Mouse (Mus musculus) retina, postnatal 7 days (tissue): ENCODE measurements around the gene Gnat1.

Experiments used
- DNase-seq: peaks from one replicate; pipeline ENCODE4 v3.0.0-alpha.2; 2012; ENCODE audit warnings: low read depth, low spot score

Gnat1 gene

GRCm38 (mm10) chr9:107675671-107676301 lies 3.7 kb downstream of the Gnat1 start:
- peak; percentile 65 for DNase-seq

- DNase-seq, result no peak
These were observed 4.7 kb downstream of the Gnat1 start for GRCm38 (mm10) chr9:107674609-107675429.

- DNase-seq, result no peak
These were observed 9.3 kb downstream of the Gnat1 start for GRCm38 (mm10) chr9:107670259-107670658.

GRCm38 (mm10) chr9:107669480-107669945 lies 10.0 kb downstream of the Gnat1 start, which contains the start of gene Slc38a3:
Gene Slc38a3, minus strand, starts transcription at chr9:107669530.
- DNase-seq, result no peak

GRCm38 (mm10) chr9:107668916-107669315 lies 10.6 kb downstream of the Gnat1 start:
- no peak for DNase-seq

GRCm38 (mm10) chr9:107668011-107668410 lies 11.5 kb downstream of the Gnat1 start:
- DNase-seq, result no peak

GRCm38 (mm10) chr9:107667219-107667618 lies 12.3 kb downstream of the Gnat1 start:
- no peak for DNase-seq

- DNase-seq, result no peak
These were observed 12.7 kb downstream of the Gnat1 start for GRCm38 (mm10) chr9:107666751-107667205.

GRCm38 (mm10) chr9:107665308-107665707 lies 14.2 kb downstream of the Gnat1 start:
- DNase-seq, result no peak

- DNase-seq, result no peak
These were observed 16.0 kb downstream of the Gnat1 start for GRCm38 (mm10) chr9:107663525-107663924.

- no peak for DNase-seq
These were observed 17.2 kb downstream of the Gnat1 start for GRCm38 (mm10) chr9:107662342-107662741.

GRCm38 (mm10) chr9:107660777-107661176 lies 18.7 kb downstream of the Gnat1 start:
- no peak for DNase-seq

- DNase-seq, result no peak
These were observed 19.6 kb downstream of the Gnat1 start for GRCm38 (mm10) chr9:107659961-107660360.

GRCm38 (mm10) chr9:107659551-107659950 lies 20.0 kb downstream of the Gnat1 start:
- DNase-seq, result no peak

- DNase-seq, result no peak
These were observed 21.4 kb downstream of the Gnat1 start for GRCm38 (mm10) chr9:107658096-107658495.

- no peak for DNase-seq
These were observed 22.4 kb downstream of the Gnat1 start for GRCm38 (mm10) chr9:107657144-107657543.

- no peak for DNase-seq
These were observed 24.9 kb downstream of the Gnat1 start for GRCm38 (mm10) chr9:107654585-107654984.

- DNase-seq, result no peak
These were observed 26.0 kb downstream of the Gnat1 start for GRCm38 (mm10) chr9:107653474-107653873.

GRCm38 (mm10) chr9:107650708-107651481 lies 28.6 kb downstream of the Gnat1 start:
- no peak for DNase-seq

- DNase-seq, result no peak
These were observed 29.3 kb downstream of the Gnat1 start for GRCm38 (mm10) chr9:107650225-107650624.

GRCm38 (mm10) chr9:107648767-107649166 lies 30.7 kb downstream of the Gnat1 start:
- DNase-seq, result no peak

- DNase-seq, result no peak
These were observed 32.5 kb downstream of the Gnat1 start for GRCm38 (mm10) chr9:107646975-107647374.
